Mouse (Mus musculus) adrenal gland, postnatal 10 days (tissue): ENCODE data around the gene Tbc1d10c. TPM values are rescaled to one million over a fixed set of nuclear protein-coding genes. Genes with fewer than 3 reads are reported as not detected.
"Not testable (repeated sequence)": the region's sequence is repeated elsewhere in the genome, so short reads cannot be mapped to it uniquely, and the experiment has no call there.

Experiments used
- DNase-seq: peaks from one replicate; pipeline ENCODE4 v3.0.0; 2021; ENCODE audit warnings: mixed read lengths
- microRNA-seq: library from miRNA; unstranded; fragments of <30 nt; microRNA quantifications from one replicate; pipeline ENCODE4 v1.2.0, GENCODE M21; 2021
- total RNA-seq, 2 experiments: library from RNA; stranded (reverse); gene quantifications; 2 replicates each; pipeline ENCODE4 v1.2.3; 2021

Tbc1d10c gene
- total RNA-seq, 2 experiments from 2014 or later: 4.2 to 6.6 TPM

DNA sequence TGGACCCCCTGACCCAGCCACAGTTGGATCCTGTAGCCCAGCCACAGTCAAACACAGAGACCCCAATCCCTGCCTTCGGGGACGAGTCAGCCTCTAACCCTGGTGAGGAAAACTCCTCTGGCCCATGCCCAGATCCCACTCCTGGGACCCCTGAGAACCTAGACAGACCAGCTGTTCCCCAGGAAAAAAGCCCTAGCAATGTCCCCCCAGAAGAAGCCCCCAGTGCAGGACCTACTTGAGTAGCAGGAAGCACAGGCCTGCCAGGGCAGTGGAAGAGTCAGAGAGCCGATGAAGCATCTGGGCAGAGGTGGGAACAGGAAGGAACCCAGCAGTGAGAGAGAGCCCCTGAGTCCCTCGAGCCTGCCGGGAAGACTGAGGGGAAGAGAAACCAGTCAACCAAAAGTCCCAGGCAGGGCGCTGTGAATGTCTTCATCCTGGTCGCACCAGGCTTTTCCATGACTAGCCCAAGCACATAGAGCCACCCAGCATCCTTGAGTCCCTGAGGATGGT, 47.3 kb downstream of the Tbc1d10c start, which contains the start of gene Cabp4:
Cabp4 (minus strand) TSS at position 275 of the 510 bp plus-strand sequence.
- no peak for DNase-seq

DNA sequence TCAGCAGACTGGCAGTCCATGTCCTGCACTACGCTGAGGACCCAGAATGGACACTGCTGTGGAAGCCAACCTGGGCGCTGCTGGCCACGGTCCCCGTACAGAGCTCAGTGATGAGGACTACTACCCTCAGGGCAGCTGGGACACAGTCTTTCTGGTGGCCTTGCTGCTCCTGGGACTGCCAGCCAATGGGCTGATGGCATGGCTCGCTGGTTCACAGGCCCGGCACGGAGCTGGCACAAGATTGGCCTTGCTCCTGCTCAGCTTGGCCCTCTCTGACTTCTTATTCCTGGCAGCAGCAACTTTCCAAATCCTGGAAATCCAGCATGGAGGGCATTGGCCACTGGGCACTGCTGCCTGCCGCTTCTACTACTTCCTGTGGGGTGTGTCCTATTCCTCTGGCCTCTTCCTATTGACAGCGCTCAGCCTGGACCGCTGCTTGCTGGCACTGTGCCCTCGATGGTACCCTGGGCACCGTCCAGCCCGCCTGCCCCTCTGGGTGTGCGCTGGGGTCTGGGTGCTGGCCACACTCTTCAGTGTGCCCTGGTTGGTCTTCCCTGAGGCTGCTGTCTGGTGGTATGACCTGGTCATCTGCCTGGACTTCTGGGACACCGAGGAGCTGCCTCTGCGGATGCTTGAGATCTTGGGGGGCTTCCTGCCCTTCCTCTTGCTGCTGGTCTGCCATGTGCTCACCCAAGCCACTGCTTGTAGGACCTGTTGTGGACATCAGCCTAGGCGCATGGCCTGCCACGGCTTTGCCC, 48.5 kb downstream of the Tbc1d10c start:
- DNase-seq: peak; percentile 59

DNA sequence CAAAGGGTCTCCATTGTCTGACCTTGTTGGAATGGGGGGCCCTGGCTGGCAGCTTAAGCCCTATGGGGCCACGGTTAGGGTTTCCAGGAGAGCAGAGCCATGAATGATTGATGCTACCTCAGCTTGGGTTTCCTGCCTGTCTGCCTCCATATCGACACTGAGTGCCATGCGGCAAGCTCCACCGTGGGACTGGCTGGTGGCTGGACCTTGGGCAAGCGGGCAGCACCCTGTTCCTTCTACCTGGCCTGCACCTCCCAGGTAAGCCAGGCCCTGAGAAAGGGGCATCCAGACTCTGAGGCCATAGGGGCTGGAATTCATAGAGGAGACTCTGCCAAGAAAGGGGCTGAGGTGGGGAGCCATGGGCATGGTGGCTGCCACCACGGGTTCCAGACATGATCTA, 50.9 kb downstream of the Tbc1d10c start:
- no peak for DNase-seq

DNA sequence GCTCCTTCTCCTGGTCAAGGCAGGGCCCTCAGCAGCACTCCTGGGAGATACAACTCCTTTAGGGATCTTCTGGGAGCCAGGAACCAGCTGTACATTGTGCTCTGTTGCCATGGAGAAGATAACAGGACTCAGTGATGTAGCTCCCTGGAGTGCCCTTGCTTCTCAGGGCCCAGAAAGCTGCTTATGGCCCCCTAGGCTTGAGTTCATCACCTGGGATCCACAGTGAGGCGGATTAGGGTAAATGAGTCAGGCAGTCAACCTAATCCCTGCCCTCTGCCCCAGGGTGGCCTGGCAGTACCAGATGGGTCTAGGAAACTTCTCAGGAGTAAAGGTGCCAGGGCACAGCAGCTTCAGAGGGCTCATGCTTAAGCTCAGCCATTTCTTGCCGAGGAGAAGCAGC, 51.6 kb downstream of the Tbc1d10c start, which contains the start of gene Gpr152:
Gpr152 (plus strand) TSS at position 342 of the 400 bp plus-strand sequence.
- DNase-seq: no peak

DNA sequence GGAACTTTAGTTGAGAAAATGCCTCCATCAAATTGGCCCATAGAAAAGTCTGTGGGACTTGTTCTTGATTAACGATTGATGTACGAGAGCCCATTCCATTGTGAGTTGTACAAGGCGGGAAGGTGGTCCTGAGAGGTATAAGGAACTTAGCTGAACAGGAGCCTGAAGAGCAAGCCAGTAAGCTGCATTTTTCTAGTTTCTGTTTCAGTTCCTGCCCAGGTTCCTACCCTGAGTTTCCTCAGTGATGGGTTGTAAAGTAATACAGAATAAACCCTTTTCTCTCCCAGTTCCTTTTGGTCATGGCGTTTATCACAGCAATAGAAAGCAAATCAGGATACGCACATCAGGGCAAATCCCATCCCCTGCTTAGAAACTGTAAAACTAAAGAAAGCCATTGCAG, 53.2 kb downstream of the Tbc1d10c start:
- no peak for DNase-seq

DNA sequence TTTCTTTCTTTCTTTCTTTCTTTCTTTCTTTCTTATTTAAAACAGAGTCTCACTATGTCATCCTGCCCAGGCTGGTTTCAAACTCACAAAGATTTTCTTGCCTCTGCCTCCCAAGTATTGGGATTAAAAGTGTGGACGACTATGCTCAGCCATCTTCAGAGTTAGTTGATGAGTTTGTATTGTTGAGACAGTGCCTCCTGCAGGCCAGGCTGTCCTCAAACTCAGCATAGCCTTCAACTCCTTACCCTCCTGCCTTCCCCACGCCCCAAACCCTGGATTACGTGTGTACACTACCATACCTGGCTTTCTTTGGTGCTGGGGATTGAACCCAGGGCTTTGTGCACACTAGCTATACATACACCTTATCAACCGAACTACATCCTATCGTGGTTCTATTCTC, 54.6 kb downstream of the Tbc1d10c start:
- DNase-seq: no peak

DNA sequence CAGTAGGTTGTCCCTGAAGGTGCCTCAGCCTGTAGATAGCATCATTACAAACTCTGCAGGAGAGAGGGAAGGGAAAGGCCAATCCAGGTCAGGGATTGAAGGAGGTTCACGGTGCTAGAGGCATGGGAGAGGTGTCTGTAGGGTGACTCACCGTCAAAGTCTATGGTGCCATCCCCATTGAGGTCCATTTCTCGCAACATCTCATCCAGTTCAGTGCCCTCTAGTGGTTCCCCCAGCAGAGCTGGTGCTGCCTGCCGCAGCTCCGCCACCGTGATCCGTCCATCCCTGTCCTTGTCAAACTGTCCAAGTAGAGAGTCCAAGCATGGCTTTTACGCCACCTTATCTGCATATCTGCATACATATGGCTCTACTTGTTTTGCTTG, 55.1 kb downstream of the Tbc1d10c start:
- DNase-seq: not testable (repeated sequence)

DNA sequence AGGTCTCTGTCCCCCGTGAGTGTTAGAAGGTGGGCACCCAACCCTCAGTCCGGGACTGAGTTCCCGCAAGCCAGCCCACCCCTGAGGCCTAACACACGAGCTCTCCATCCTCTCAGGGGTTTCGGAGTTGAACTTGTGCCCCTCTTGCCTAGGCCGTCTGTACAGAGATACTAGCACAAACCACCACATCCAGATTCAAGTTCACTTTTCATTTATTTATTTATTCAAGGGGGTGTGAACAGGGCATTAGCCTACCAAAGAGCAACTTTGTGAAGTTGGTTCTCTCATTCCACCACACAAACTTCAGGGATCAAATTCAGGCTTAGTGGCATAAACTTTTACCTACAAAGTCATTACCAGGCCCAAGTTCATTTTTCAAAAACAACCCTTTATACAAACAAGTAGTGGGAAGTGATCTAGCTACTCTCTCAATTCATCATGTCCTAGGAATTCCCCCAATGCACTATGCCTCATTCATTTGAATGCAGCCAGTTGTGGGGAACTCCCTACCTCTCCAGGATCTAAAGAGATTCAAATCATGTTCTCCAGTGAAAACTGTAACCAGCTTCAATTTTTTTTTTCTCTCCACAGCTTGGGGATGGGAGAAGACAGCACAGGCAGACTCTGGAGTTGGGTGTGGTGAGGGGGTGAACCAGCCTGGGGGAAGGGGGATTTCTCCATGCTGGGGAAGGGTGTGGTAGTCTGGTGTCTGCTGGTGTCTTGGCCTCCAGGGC, 55.7 kb downstream of the Tbc1d10c start:
- not testable (repeated sequence) for DNase-seq

DNA sequence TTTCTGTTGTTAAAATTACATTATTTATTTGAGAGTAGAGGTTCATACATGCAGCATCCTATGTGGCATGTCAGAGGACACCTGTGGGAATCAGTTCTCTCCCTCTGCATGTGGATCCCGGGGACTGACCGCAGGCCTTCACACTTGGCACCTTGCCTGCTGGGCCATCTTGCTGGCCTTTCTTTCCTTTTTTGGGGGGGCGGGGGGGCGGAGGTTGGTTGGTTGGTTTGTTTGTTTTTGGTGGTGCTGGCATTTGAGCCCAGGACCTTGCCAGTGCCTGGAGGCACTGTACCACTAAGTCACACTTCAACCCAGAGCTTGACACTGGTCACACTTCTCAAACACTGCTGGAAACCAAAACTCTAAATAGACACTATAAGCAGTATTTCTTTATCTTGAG, 56.7 kb downstream of the Tbc1d10c start:
- no peak for DNase-seq

Small RNAs within 50 kb of the gene (microRNA-seq; reads per million reads assigned to microRNA genes)
- gene Gm26115: not detected

Other genes starting within 250 kb of the Tbc1d10c start
- under 1 TPM; 0.63 to 0.76 TPM for gene Aldh3b3, start 232.6 kb downstream of the Tbc1d10c start, total RNA-seq
- 10 to 100 TPM in 1 of 2 experiments, 1 to 10 TPM in 1; 8.9 to 11.2 TPM for gene Aldh3b2, start 219.0 kb downstream of the Tbc1d10c start, total RNA-seq
- 10 to 100 TPM; 32.0 to 33.3 TPM for gene Acy3, start 204.7 kb downstream of the Tbc1d10c start, total RNA-seq
- gene Tbx10, start 198.5 kb downstream of the Tbc1d10c start, total RNA-seq: not detected
- 10 to 100 TPM; 39.4 to 40.5 TPM for gene Nudt8, start 190.7 kb downstream of the Tbc1d10c start, total RNA-seq
- 1 to 10 TPM in 1 of 2 experiments, under 1 TPM in 1; 0.72 to 1.9 TPM for gene Gm49405, start 190.7 kb downstream of the Tbc1d10c start, total RNA-seq
- 1 to 10 TPM; 1.3 to 3.0 TPM for gene Doc2g, start 188.0 kb downstream of the Tbc1d10c start, total RNA-seq
- gene Ndufv1, start 178.5 kb downstream of the Tbc1d10c start, total RNA-seq: 100 to 1,000 TPM; 683 to 759 TPM
- 100 to 1,000 TPM; 270 to 316 TPM for gene Gstp1, start 153.3 kb downstream of the Tbc1d10c start, total RNA-seq
- gene Gstp2, start 145.3 kb downstream of the Tbc1d10c start, total RNA-seq: 10 to 100 TPM; 34.9 to 50.2 TPM
- gene Gstp3, start 131.7 kb downstream of the Tbc1d10c start, total RNA-seq: 10 to 100 TPM; 42.6 to 90.1 TPM
- gene Cabp2, start 109.7 kb downstream of the Tbc1d10c start, total RNA-seq: under 1 TPM in 1 of 2 experiments, not detected in 1; 0.63 TPM
- gene Cdk2ap2, start 94.1 kb downstream of the Tbc1d10c start, total RNA-seq: 10 to 100 TPM; 56.3 to 64.1 TPM
- gene Pitpnm1, start 91.3 kb downstream of the Tbc1d10c start, total RNA-seq: 10 to 100 TPM; 59.7 to 75.1 TPM
- 10 to 100 TPM; 71.5 to 73.4 TPM for gene Aip, start 65.4 kb downstream of the Tbc1d10c start, total RNA-seq
- not detected for gene Gpr152, start 51.5 kb downstream of the Tbc1d10c start, total RNA-seq
- 1 to 10 TPM in 1 of 2 experiments, under 1 TPM in 1; 0.69 to 1.9 TPM for gene Cabp4, start 47.3 kb downstream of the Tbc1d10c start, total RNA-seq
- 100 to 1,000 TPM; 185 to 193 TPM for gene Coro1b, start 42.7 kb downstream of the Tbc1d10c start, total RNA-seq
- gene Ptprcap, start 37.7 kb downstream of the Tbc1d10c start, total RNA-seq: 10 to 100 TPM; 11.5 to 14.0 TPM
- gene Rps6kb2, start 27.9 kb downstream of the Tbc1d10c start, total RNA-seq: 10 to 100 TPM; 26.5 to 38.2 TPM
- 1 to 10 TPM; 4.8 to 8.8 TPM for gene Carns1, start 15.8 kb downstream of the Tbc1d10c start, total RNA-seq
- 100 to 1,000 TPM; 411 to 414 TPM for gene Ppp1ca, start 781 bp upstream of the Tbc1d10c start, total RNA-seq
- gene Rad9a, start 10.4 kb upstream of the Tbc1d10c start, total RNA-seq: 10 to 100 TPM in 1 of 2 experiments, 1 to 10 TPM in 1; 7.4 to 10.8 TPM
- gene Clcf1, start 23.0 kb upstream of the Tbc1d10c start, total RNA-seq: 1 to 10 TPM; 8.3 to 9.8 TPM
- not detected for gene AC109138.7, start 23.1 kb upstream of the Tbc1d10c start, total RNA-seq
- gene Pold4, start 40.6 kb upstream of the Tbc1d10c start, total RNA-seq: 10 to 100 TPM; 34.7 to 35.6 TPM
- 10 to 100 TPM; 16.8 to 21.9 TPM for gene Ssh3, start 77.9 kb upstream of the Tbc1d10c start, total RNA-seq
- gene Ankrd13d, start 91.9 kb upstream of the Tbc1d10c start, total RNA-seq: 1 to 10 TPM; 3.5 to 8.5 TPM
- gene Grk2, start 114.9 kb upstream of the Tbc1d10c start, total RNA-seq: 10 to 100 TPM; 46.3 to 54.8 TPM
- gene Kdm2a, start 207.0 kb upstream of the Tbc1d10c start, total RNA-seq: 10 to 100 TPM; 67.7 to 84.7 TPM
- gene Rhod, start 248.1 kb upstream of the Tbc1d10c start, total RNA-seq: 10 to 100 TPM; 13.7 to 15.4 TPM